Mouse (Mus musculus) kidney, adult 2 months (tissue): ENCODE measurements at regions not wholly inside any gene's neighbourhood (a gene's known extent, or its start where the extent isn't known, plus 50 kb on each side); places are given as distances from the start of the nearest gene placed in this dataset.

Experiments used
- DNase-seq: peaks from one replicate; pipeline ENCODE4 v3.0.0; 2021
- H3K27ac ChIP-seq: fragments of 200-500 bp; 2 replicates; pipeline ENCODE4 v1.5.1; 2012; ENCODE audit warnings: low read depth, low read length, control low read depth, inconsistent platforms; ENCODE audit not compliant: insufficient read depth
- H3K27me3 ChIP-seq: fragments of 200-500 bp; replicated peaks from 2 replicates; pipeline ENCODE4 v1.6.1; 2012; ENCODE audit warnings: mild to moderate bottlenecking, moderate library complexity, low read length, inconsistent platforms; ENCODE audit not compliant: control insufficient read depth, insufficient read depth
- H3K36me3 ChIP-seq: fragments of 200-500 bp; 2 replicates; pipeline ENCODE4 v1.6.1; 2012; ENCODE audit warnings: mild to moderate bottlenecking, moderate library complexity, low read length, inconsistent platforms; ENCODE audit not compliant: control insufficient read depth, insufficient read depth
- H3K4me1 ChIP-seq: fragments of 200-500 bp; 2 replicates; pipeline ENCODE4 v1.6.1; 2011; ENCODE audit warnings: low read length; ENCODE audit not compliant: control insufficient read depth, insufficient read depth
- H3K4me3 ChIP-seq: fragments of 200-500 bp; 2 replicates; pipeline ENCODE4 v1.5.1; 2011; ENCODE audit warnings: mild to moderate bottlenecking, low read depth, low read length, control low read depth; ENCODE audit not compliant: insufficient read depth
- CTCF ChIP-seq: fragments of 200-500 bp; conservative IDR thresholded peaks from 2 replicates; pipeline ENCODE4 v1.5.1; 2011; ENCODE audit warnings: low read depth, mild to moderate bottlenecking, control low read depth, low read length, moderate library complexity, mixed read lengths; ENCODE audit not compliant: insufficient read depth, insufficient read length
- POLR2A ChIP-seq: fragments of 200-500 bp; IDR thresholded peaks from one replicate; pipeline ENCODE4 v1.6.1; 2011; ENCODE audit warnings: low read depth, low read length, control low read depth
- WGBS: fragments of 180-500 bp; shearing (Covaris S2); methylation state at CpG from one replicate; pipeline ENCODE4 v1.1.7; 2018; 5-methylcytosine and 5-hydroxymethylcytosine counted together

DNA sequence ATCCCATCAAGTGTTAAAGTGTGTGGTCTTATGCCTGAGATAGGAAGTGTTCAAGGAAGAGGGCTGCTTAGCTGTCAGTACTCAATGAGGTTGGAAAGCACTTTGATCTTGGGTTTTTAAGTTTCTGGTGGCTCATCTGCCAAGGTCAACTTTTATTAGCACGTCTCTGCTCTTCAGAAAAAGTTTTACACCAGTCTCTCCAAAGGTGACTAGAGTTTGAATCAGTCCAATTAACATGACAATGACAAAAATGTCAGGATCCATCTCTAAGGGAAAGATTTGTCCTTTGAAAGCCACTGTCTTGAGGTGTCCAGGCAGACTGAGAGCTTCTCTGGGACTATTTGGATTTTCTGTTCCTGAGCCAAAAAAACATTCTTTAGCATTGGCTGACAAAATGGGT lies 73.4 kb upstream of the Egr2 start:
- Histone ChIP-seq H3K4me1 (no peaks in the 10 kb centered on the region), H3K36me3 (no peaks in the 10 kb centered on the region), H3K27me3 (no peaks in the 10 kb centered on the region), H3K4me3 (no peak overlapping the region), H3K27ac (no peak overlapping the region)
- 68% methylated on average over 1 of the region's 1 CpGs for WGBS
- TF ChIP-seq POLR2A, result no peak
- no peak for TF ChIP-seq CTCF
- DNase-seq, result no peak

DNA sequence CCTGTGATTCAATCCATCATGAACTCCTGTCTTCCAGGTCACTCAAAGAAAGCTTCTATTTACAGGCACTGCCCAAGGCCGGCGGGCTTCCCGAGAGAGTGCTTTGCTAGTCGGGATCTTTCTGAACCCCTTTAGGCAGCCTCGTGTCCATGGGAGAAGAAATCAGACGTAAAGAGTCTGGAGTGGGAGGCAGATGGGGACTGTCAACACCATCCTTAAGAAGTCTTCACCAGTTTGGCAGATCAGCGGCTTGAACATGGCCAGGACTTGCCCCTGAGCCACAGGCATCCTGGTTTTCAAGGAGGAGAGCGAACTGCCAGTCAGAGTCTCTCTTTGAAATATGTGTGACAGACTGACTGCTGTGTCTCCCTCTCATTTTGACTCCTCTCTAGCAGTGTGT lies 66.6 kb upstream of the Egr2 start:
- WGBS, result 76% methylated on average over 8 of the region's 8 CpGs
- Histone ChIP-seq H3K36me3 (no peaks in the 10 kb centered on the region), H3K27me3 (no peaks in the 10 kb centered on the region), H3K4me3 (no peak overlapping the region), H3K27ac (no peak overlapping the region), H3K4me1 (no peaks in the 10 kb centered on the region)
- no peak for DNase-seq
- no peak for TF ChIP-seq CTCF
- no peak for TF ChIP-seq POLR2A

DNA sequence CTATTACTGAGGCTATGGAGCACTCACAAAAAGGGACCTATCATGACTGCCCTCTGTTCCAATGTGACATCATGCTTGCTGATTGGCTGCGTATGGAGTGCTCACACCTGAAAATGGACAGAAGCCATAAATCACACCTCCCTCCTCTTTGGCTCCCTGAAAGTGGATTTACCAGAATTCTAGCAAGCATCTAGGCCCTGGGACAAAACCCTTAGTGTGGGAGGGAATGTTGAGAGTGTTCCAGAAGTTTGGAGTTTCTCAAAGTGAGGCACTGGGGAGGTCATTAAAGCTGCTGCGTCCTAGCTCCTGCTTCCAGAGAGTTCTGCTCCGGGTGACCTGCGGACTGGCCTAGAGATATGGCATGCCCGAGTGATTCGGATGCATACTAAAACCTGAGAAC lies 62.3 kb upstream of the Egr2 start:
- WGBS, result 65% methylated on average over 6 of the region's 6 CpGs
- Histone ChIP-seq H3K4me3 (no peak overlapping the region), H3K27ac (no peak overlapping the region), H3K36me3 (no peaks in the 10 kb centered on the region), H3K27me3 (no peaks in the 10 kb centered on the region), H3K4me1 (no peaks in the 10 kb centered on the region)
- DNase-seq, result no peak
- TF ChIP-seq CTCF, result no peak

DNA sequence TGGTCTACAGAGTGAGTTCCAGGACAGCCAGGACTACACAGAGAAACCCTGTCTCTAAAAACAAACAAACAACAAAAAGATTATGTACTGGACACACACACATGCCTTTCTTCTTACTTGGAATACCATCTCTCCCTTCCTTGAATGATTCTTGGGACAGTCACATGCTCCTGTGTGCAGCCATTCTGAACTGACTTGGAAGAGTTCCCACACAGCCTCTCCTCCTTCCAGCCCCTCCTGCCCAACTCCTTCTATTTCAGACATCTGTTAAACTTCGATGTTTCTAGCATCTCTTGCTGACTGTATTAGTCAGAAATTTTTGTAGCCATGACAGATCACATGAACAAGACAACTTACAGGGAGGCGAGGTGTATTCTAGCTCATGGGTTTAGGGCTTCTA lies 60.9 kb upstream of the Egr2 start:
- no peaks in the 10 kb centered on the region for H3K4me1 ChIP-seq
- no peak for TF ChIP-seq CTCF
- TF ChIP-seq POLR2A, result no peak
- H3K27ac ChIP-seq, result no peak overlapping the region
- peak; percentile 44 for DNase-seq
- WGBS, result 57% methylated on average over 2 of the region's 2 CpGs
- no peak overlapping the region for H3K4me3 ChIP-seq
- H3K27me3 ChIP-seq, result no peaks in the 10 kb centered on the region
- H3K36me3 ChIP-seq, result no peaks in the 10 kb centered on the region

DNA sequence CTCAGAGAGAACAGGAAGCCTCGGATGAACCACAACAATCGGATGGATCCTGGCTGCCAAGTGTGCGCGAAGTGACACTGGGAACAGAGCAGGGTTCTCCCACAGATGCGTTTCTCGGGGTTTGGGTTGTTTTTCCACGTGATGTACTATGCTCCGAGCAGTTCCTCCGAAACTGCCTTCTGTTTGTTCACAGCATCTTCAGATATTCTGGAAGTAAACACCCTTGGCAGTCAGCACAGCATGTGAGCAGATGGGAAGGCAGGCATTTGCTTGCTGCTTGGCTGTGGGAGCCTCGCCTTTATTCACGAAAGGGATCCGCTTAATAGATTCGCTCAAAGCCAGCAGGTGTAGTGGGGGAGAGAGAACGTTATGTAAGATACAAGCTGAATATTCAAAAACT lies 53.0 kb upstream of the Egr2 start:
- H3K27ac ChIP-seq, result no peak overlapping the region
- DNase-seq, result no peak
- H3K27me3 ChIP-seq, result no peaks in the 10 kb centered on the region
- TF ChIP-seq CTCF, result no peak
- TF ChIP-seq POLR2A, result no peak
- no peaks in the 10 kb centered on the region for H3K36me3 ChIP-seq
- WGBS, result 61% methylated on average over 14 of the region's 14 CpGs
- H3K4me1 ChIP-seq, result no peaks in the 10 kb centered on the region
- H3K4me3 ChIP-seq, result no peak overlapping the region

DNA sequence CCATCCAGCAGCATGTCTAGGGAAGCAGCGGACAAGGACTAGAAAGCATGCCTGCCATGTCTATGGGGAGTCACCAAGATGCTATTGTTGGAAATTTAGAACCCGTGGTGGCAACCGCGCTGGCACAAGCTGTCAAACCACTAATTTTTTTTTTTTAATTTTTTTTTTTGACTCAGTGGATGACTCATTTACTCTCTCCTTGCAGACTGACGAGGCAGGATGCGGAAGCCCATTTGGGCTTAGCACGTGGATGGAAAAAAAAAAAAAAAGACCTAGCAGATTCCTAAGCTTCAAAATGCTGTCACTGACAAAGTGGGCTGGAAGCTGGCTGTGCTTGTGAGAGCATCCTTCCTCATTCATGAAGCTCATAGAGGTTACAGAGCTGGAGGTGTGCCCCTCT lies 51.9 kb upstream of the Egr2 start:
- WGBS, result 78% methylated on average over 7 of the region's 7 CpGs
- DNase-seq, result no peak
- TF ChIP-seq POLR2A (no peak), CTCF (no peak)

DNA sequence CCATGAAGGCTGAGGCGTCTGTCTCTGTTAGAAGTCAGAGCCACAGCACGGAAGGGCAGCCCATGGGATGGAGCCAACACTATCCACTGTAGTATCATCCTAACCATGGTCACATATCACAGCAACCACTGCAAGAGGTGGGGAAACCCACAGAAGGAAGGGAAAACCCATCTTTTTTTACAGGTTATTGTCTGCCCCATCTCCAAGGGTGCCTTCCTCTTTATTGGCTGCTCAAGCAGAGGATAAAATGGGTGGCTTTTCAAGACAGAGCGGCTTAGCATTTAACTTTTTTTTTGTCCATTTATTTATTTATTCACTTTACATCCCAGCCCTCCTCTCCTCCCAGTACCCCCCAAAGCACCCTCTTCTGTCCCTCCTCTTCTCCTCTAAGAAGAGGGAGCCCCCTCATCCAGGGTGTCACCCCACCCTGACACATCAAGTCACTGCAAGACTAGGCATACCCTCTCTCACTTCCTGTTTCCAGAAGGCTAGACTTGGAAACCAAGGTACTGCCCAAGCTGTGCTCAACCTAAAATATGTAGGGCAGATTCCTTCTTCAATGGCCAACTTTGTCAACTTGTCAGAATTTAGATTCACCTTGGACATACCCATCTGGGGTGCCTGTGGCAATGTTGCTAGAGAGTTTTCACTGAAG lies 51.1 kb upstream of the Egr2 start:
- H3K4me3 ChIP-seq, result no peak overlapping the region
- DNase-seq, result no peak
- TF ChIP-seq CTCF (no peak), POLR2A (no peak)
- H3K36me3 ChIP-seq, result no peaks in the 10 kb centered on the region
- H3K4me1 ChIP-seq, result no peaks in the 10 kb centered on the region
- no peaks in the 10 kb centered on the region for H3K27me3 ChIP-seq
- no peak overlapping the region for H3K27ac ChIP-seq
- WGBS, result 84% methylated on average over 3 of the region's 3 CpGs

More for the DNA sequence above, 51.9 kb upstream of the Egr2 start:
- Histone ChIP-seq H3K4me3 (no peak overlapping the region), H3K27me3 (no peaks in the 10 kb centered on the region), H3K36me3 (no peaks in the 10 kb centered on the region), H3K4me1 (no peaks in the 10 kb centered on the region), H3K27ac (no peak overlapping the region)
